Mouse (Mus musculus) neural tube, embryonic 11.5 days (tissue): ENCODE measurements around the gene Mospd1. TPM values are rescaled to one million over a fixed set of nuclear protein-coding genes. Genes with fewer than 3 reads are reported as not detected.

ENCODE experiments used
- ATAC-seq: fragments of 200-750 bp; cut with Nextera tagmentation; 2 replicates; pipeline ENCODE4 v1.8.0; 2017; ENCODE audit warnings: moderate number of reproducible peaks, mild to moderate bottlenecking, moderate TSS enrichment, moderate library complexity; ENCODE audit not compliant: insufficient read depth, low FRiP score, low TSS enrichment
- DNase-seq: peaks from one replicate; pipeline ENCODE4 v3.0.0-alpha.2; 2015; ENCODE audit warnings: low spot score
- H3K27ac ChIP-seq: fragments of 300-500 bp; sonication (generic); 2 replicates; pipeline ENCODE4 v1.5.1; 2014; ENCODE audit warnings: low read depth, mild to moderate bottlenecking, low read length
- H3K27me3 ChIP-seq: fragments of 300-500 bp; sonication (generic); 2 replicates; pipeline ENCODE4 v1.6.1; 2014; ENCODE audit warnings: mild to moderate bottlenecking, low read length, mixed read lengths; ENCODE audit not compliant: control insufficient read depth, insufficient read depth
- H3K36me3 ChIP-seq: fragments of 300-500 bp; sonication (generic); 2 replicates; pipeline ENCODE4 v1.6.1; 2014; ENCODE audit warnings: mild to moderate bottlenecking, low read length, moderate library complexity, mixed read lengths; ENCODE audit not compliant: control insufficient read depth, insufficient read depth
- H3K4me1 ChIP-seq: fragments of 300-500 bp; sonication (generic); 2 replicates; pipeline ENCODE4 v1.6.1; 2014; ENCODE audit warnings: low read length, mixed read lengths; ENCODE audit not compliant: control insufficient read depth, insufficient read depth
- H3K4me2 ChIP-seq: fragments of 300-500 bp; sonication (generic); 2 replicates; pipeline ENCODE4 v1.6.1; 2014; ENCODE audit warnings: low read depth, mild to moderate bottlenecking, moderate library complexity
- H3K4me3 ChIP-seq: fragments of 300-500 bp; sonication (generic); 2 replicates; pipeline ENCODE4 v1.5.1; 2014; ENCODE audit warnings: low read depth, low read length
- H3K9ac ChIP-seq: fragments of 300-500 bp; sonication (generic); 2 replicates; pipeline ENCODE4 v1.6.1; 2014; ENCODE audit warnings: mild to moderate bottlenecking, low read length
- H3K9me3 ChIP-seq: fragments of 300-500 bp; sonication (generic); 2 replicates; pipeline ENCODE4 v1.6.1; 2016; ENCODE audit warnings: low read length; ENCODE audit not compliant: control insufficient read depth
- WGBS: fragments of 180-500 bp; shearing (Covaris S2); extraction: QIAGEN DNeasy Blood & Tissue Kit; methylation state at CpG from one replicate; pipeline ENCODE4 v1.1.7; 2014; 5-methylcytosine and 5-hydroxymethylcytosine counted together
- polyA plus RNA-seq: library from polyadenylated mRNA; unstranded; fragments of >200 nt; fragmentation: Nextera tagmentation; extraction: Ambion mirVana; gene quantifications from 2 replicates; pipeline ENCODE4 v1.2.1, GENCODE M21; 2014

Gene Mospd1
- 62.2 and 63.4 TPM in 2 replicates for polyA plus RNA-seq

- no peaks in the 10 kb centered on the region for H3K4me1 ChIP-seq
- H3K4me2 ChIP-seq, result peak within 1 kb of the TSS; percentile 51
- H3K27me3 ChIP-seq, result no peaks in the 10 kb centered on the region
- no peaks in the 10 kb centered on the region for H3K9me3 ChIP-seq
- H3K4me3 ChIP-seq, result peak within 1 kb of the TSS; percentile 51
- H3K27ac ChIP-seq, result peak within 1 kb of the TSS; percentile 73
- H3K36me3 ChIP-seq, result no peaks in the 10 kb centered on the region
- DNase-seq, result peak; percentile 85
- 18% methylated on average over 10 of the region's 15 CpGs for WGBS
- peak within 1 kb of the TSS; percentile 72 for H3K9ac ChIP-seq
- peak; percentile 97 for ATAC-seq
Measured at GRCm38 (mm10) chrX:53370366-53370740, at the start of gene Mospd1. Gene Mospd1 (minus strand): TSS chrX:53370502.

DNA sequence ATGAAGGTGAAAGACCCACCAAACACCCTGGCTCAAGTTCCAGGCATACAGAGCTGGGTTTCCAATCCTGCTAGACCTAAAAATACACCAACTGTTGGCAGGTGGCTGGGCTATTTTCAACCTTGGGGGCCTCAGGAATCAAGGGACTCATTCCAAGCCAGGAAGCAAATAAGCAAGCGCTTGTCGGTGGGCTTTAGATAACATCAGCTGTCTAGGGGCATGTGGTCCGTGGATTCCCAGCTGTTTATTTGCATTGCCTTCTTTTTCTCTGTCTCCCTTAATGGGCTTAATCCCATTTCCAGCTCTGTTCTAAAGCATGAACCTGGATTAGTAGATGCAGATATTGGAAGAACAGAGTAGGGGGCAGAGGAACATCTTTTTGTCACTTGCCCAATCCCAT lies 16.1 kb upstream of the Mospd1 start:
- no peak overlapping the region for H3K4me2 ChIP-seq

GRCm38 (mm10) chrX:53383122-53383521 lies 12.8 kb upstream of the Mospd1 start:
- no peak overlapping the region for H3K4me2 ChIP-seq
- no peak overlapping the region for H3K9ac ChIP-seq
- H3K36me3 ChIP-seq, result no peaks in the 10 kb centered on the region
- no peaks in the 10 kb centered on the region for H3K4me1 ChIP-seq
- ATAC-seq (no peak), DNase-seq (no peak)
- H3K27me3 ChIP-seq, result no peaks in the 10 kb centered on the region
- H3K4me3 ChIP-seq, result no peak overlapping the region
- 29% methylated on average over 3 of the region's 3 CpGs for WGBS
- no peaks in the 10 kb centered on the region for H3K9me3 ChIP-seq
- no peak overlapping the region for H3K27ac ChIP-seq

More for the DNA sequence above, 16.1 kb upstream of the Mospd1 start:
- no peaks in the 10 kb centered on the region for H3K27me3 ChIP-seq
- no peaks in the 10 kb centered on the region for H3K9me3 ChIP-seq
- H3K9ac ChIP-seq, result no peak overlapping the region
- H3K27ac ChIP-seq, result no peak overlapping the region
- WGBS, result 76% methylated on average over 3 of the region's 3 CpGs
- no peak overlapping the region for H3K4me3 ChIP-seq
- no peaks in the 10 kb centered on the region for H3K36me3 ChIP-seq
- no peaks in the 10 kb centered on the region for H3K4me1 ChIP-seq
- ATAC-seq, result no peak
- DNase-seq, result no peak

DNA sequence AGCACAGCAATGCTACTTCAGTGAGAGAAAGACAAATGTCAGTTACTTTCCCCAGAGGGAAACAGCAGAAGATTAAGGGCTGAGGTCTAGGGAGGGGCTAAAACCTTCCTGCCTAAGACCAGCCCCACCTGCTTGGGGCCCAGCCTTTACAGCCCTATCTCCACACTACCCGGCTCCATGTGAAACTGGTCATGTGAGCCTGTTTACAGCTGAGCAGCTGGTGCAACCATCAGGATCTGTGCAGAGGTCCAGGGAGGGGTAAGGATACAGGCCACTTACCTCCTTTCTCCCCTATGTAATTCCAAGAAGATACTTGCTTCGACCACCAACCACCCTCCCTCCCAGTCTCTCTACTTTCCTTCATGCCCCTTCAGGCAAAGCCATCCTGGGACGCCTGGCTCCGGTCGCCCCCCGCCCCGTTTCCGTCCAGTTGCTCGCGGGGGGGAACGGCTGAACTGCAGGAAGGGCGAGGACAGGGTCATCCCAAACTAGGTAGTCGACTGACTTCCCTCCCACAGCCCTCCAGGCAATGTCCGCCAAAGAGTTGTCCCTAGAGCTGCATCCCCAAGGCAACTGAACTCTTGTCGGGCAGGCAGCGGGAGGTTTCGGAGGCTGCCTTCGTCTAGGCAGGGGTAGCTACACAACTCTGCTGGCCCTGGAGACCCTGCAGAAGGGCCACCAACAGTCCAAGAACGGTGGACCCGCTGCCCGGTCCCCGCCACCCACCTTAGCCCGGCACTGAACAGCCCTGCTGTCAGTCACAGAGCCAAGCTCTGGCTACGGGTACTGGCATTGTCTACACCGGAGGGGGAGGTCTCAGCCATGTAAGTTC lies 552 bp downstream of the Mospd1 start:
- Histone ChIP-seq H3K27me3 (no peaks in the 10 kb centered on the region), H3K4me3 (peak overlapping the region; percentile 51), H3K36me3 (no peaks in the 10 kb centered on the region), H3K27ac (peak overlapping the region; percentile 73), H3K4me2 (peak overlapping the region; percentile 51), H3K9ac (peak overlapping the region; percentile 72), H3K9me3 (no peaks in the 10 kb centered on the region), H3K4me1 (no peaks in the 10 kb centered on the region)
- 16% methylated on average over 25 of the region's 25 CpGs for WGBS
- ATAC-seq (peak; percentile 81), DNase-seq (peak; percentile 53)

GRCm38 (mm10) chrX:53364668-53365383 lies 5.5 kb downstream of the Mospd1 start:
- Histone ChIP-seq H3K9me3 (no peaks in the 10 kb centered on the region), H3K4me3 (no peak overlapping the region), H3K27ac (no peak overlapping the region), H3K27me3 (no peaks in the 10 kb centered on the region), H3K36me3 (no peaks in the 10 kb centered on the region), H3K9ac (no peak overlapping the region), H3K4me1 (no peaks in the 10 kb centered on the region), H3K4me2 (no peak overlapping the region)
- no peak for DNase-seq
- ATAC-seq, result no peak
- 54% methylated on average over 7 of the region's 7 CpGs for WGBS

- WGBS, result 84% methylated on average over 4 of the region's 4 CpGs
Measured at GRCm38 (mm10) chrX:53348374-53348773, 21.9 kb downstream of the Mospd1 start.

DNA sequence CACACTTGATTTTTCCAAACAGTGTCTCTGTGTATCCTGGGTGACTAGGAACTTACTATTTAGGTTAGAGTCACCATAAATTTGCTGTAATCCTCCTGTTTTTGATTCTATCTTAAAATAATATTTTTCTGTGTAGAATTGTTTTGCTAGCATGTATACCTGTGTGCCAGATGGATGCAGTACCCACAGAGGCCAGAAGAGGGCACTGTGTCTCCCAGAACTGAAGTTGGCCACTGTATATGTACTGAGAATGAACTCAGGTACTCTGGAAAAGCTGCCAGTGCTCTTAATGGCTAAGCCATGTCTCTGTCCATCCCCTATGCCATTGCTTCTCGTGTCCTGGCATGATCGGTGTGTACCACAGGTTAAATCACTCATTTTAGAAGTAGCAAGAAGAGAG lies 28.8 kb downstream of the Mospd1 start:
- Histone ChIP-seq H3K27me3 (no peaks in the 10 kb centered on the region), H3K9ac (no peak overlapping the region), H3K4me2 (no peak overlapping the region), H3K9me3 (no peaks in the 10 kb centered on the region), H3K4me3 (no peak overlapping the region), H3K4me1 (no peaks in the 10 kb centered on the region), H3K36me3 (no peaks in the 10 kb centered on the region), H3K27ac (no peak overlapping the region)
- ATAC-seq, result no peak
- peak; percentile 44 for DNase-seq
- WGBS, result 76% methylated on average over 2 of the region's 2 CpGs

More at GRCm38 (mm10) chrX:53348374-53348773, 21.9 kb downstream of the Mospd1 start:
- DNase-seq (no peak), ATAC-seq (no peak)
- no peaks in the 10 kb centered on the region for H3K36me3 ChIP-seq
- no peaks in the 10 kb centered on the region for H3K9me3 ChIP-seq
- H3K9ac ChIP-seq, result no peak overlapping the region
- H3K4me1 ChIP-seq, result no peaks in the 10 kb centered on the region
- no peak overlapping the region for H3K27ac ChIP-seq
- H3K27me3 ChIP-seq, result no peaks in the 10 kb centered on the region
- H3K4me3 ChIP-seq, result no peak overlapping the region
- no peak overlapping the region for H3K4me2 ChIP-seq

DNA sequence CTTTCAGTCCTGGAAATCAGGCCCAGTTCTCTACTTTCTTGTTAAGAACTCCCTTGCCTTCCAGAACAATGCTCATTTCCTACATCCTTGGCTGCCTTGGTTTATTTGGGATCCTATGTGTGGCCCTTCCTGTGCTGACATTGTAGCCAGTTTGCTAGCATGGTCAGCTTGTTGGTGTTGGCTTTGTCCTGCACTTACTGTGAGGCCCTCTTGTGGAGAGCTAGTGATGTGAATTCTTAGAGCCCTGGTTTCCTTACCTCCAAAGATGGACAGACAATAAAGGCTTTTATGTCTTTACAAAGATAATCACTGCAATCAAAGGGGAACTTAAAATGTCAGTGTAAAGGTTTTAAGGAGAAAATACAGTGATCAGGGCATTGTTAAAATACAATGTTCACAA lies 32.9 kb downstream of the Mospd1 start:
- H3K27me3 ChIP-seq, result no peaks in the 10 kb centered on the region
- DNase-seq (no peak), ATAC-seq (no peak)
- H3K4me1 ChIP-seq, result no peaks in the 10 kb centered on the region
- H3K27ac ChIP-seq, result no peak overlapping the region
- H3K4me2 ChIP-seq, result no peak overlapping the region
- no peak overlapping the region for H3K4me3 ChIP-seq
- H3K36me3 ChIP-seq, result no peaks in the 10 kb centered on the region
- H3K9ac ChIP-seq, result no peak overlapping the region
- H3K9me3 ChIP-seq, result no peaks in the 10 kb centered on the region
